Mouse (Mus musculus) gastrocnemius, adult 8-10 months (tissue): ENCODE data around the gene Celf2. TPM values are rescaled to one million over a fixed set of nuclear protein-coding genes. Genes with fewer than 3 reads are reported as not detected.
"Not testable (repeated sequence)": the region's sequence is repeated elsewhere in the genome, so short reads cannot be mapped to it uniquely, and the experiment has no call there.

ENCODE experiments used
- DNase-seq, 2 experiments: peaks; one replicate each; pipeline ENCODE4 v3.0.0; 2022; ENCODE audit warnings: low spot score in 2 of 2
- total RNA-seq, 4 experiments: library from RNA; stranded (reverse); gene quantifications; 2 replicates each; pipeline ENCODE4 v1.2.4; 2022

Gene Celf2
- total RNA-seq, 4 experiments from 2014 or later, result 81.5 to 106 (median 88.0) TPM

DNA sequence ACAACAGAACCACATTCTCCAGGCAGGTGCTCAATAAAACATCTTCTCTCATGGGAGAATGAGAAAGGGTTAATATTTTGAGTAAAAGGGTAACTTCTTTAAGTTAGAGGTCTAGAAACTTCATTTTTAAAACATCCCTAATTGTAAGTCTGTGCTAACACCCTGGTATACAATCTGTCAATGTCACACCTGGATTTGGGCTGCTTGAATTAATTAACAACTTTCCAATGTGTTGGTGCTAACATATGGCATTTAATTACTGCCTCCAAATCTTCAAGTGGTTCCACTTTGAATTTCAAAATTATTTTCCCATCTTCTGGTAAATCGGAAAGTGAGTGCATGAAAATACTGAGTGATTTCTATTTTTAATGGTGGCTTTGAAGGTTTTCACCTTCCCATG is 890.9 kb downstream of the Celf2 start:
- DNase-seq, result no peak

DNA sequence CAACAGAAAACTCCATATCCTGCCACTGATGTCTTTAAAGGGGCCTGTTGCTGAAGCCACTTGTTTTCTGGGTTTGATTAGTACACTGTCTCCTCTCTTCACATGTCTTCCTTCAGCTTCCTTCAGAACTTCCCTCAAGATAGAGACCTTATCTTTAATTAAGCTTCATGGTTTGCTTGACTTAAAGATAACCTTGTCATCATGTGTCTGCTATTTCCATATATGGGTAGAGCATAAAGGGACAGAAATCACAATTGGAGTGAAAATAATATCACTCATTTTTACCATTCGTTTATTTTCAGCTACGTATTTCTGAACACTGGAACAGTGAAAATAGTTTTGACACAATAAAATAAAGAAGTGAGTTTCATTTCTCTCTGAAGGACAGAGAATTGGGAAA is 905.0 kb downstream of the Celf2 start:
- no peak for DNase-seq

DNA sequence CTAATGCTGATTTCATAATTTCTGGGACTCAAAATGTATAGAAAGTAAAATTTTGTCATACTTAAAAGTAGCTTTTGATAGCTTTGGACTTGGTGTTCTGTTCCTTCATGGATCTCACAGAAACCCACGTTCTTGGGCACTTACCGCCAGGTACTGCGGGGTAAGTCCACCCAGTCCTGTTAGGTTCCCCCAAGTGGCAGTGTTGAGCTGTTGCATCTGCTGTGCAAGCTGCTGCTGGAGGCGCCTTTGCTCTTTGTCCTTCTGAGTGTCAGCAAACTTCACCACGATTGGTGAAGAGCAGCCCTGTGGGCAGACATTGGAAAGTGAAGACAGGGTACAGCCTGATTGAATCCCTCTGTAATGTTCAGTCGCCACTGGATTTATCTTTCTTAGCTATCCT is 905.5 kb downstream of the Celf2 start:
- DNase-seq, result no peak

DNA sequence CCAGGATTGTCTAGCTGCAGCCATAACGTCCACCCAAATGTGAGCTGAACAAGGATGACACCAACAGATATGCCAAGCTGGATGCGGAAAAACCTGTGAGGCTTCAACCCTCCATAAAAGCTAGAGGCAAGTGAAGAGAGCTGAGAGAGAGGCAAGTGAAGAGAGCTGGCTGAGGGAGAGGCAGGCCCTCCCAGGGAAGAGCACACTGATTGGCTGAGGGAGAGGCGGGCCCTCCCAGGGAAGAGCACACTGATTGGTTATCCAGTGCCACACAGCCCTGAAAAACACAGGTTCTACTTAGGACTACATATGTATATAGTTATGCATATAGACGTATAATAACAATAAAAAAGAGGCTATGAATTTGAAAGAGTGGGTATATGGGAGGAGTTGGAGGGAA is 907.2 kb downstream of the Celf2 start:
- no peak for DNase-seq

DNA sequence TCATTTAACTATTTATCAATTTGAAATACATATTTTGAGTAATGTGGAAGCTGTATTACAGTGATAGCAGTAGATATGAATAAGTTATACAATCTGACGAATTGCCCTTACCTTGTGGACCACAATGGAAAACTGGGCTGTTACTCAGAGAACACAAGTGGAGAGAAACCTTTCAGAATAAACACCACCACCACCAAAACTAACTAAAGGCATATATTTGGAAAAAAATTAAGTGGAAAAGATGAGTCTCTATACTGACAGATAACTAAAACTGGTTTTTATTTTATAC is 910.5 kb downstream of the Celf2 start:
- DNase-seq, result no peak

DNA sequence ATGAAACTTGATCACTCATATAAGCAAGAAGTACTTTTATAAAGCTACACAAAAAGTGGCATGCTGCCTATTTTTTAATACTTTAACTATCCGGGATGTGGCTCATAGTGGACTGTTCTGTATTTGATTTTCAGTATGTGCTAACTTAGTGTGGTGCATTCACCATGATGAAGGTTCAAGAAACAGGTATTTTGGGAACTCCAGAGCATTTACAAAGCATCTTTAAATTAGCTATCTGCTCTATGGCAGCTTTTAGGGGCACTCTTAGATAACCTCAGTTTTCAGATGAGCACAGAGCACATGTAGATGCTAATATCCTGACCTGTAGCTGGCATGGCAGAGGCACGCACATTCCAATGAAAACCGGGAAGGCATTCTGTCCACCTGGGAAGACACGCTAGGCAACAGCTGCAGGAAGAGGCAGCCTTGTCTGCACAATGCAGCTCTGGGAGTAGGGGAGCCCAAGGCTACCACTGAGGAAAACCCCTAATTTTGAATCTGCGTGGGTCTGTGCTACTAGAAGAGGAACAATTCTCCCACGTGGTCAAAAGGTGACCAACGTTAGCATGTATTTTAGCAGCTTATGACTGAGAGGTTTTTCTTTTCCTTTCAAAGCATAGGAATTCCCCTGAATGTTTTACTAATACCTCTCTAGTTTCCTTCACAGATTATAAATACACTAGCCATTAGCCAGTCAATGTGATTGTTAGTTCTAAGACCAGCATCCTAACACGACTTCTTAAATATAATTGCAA is 911.1 kb downstream of the Celf2 start:
- DNase-seq, result no peak

DNA sequence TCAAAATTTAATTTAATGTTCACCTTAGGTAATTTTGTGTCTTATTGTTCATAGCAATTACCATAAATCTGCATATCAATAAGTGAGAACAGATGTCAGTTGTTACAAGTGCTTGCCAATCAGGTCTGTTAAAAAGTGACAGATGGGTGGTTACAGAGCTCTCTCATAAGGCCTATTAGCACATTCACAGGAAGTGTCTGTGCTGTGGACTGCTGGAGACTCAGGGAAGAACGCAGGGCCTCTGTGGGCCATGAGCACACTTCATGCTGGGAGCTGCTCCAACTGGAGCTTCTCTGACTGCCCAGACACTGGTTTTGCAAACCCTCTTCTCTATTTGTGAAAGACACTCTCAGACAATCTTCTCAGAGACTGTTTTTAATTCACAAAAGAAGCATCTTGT is 914.6 kb downstream of the Celf2 start:
- DNase-seq, result no peak

DNA sequence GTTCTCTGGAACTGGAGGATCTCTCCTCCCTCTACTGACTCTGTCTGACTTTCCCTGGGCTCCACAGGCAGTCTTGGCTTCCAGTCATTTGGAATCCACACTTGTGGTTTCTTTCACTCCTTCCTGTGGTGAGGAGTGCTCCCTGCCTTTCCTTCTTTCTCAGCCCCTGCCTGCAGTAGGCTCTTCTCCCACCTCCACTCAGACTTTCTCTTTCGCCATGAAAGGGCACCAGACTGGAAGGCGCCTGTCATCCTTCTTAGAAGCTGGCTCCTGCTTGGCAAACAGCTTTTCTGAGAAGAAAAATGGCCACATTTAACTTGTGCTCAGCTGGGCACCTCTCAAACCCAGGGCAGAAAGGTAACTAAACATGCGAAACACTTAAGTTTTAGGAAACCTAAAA is 915.2 kb downstream of the Celf2 start:
- no peak for DNase-seq

DNA sequence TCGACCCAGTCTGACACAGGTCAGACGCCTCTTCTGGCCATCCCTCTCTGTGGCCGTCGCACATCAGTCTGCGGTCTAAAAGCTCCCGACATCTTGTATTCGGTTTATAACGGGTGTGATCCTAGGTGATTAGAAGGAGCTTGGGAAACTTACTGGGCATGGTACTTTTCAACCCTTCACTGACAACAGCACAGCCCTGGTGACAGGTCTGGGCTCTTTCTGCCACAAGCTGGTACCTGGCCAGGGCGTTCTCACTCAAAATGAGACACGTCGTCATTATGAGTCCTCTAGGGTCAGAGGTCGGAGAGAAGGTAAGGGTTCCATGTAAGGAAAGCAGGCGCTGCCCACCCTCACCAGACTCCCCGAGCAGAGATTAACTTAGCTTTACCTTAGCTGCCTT is 915.6 kb downstream of the Celf2 start:
- no peak for DNase-seq

DNA sequence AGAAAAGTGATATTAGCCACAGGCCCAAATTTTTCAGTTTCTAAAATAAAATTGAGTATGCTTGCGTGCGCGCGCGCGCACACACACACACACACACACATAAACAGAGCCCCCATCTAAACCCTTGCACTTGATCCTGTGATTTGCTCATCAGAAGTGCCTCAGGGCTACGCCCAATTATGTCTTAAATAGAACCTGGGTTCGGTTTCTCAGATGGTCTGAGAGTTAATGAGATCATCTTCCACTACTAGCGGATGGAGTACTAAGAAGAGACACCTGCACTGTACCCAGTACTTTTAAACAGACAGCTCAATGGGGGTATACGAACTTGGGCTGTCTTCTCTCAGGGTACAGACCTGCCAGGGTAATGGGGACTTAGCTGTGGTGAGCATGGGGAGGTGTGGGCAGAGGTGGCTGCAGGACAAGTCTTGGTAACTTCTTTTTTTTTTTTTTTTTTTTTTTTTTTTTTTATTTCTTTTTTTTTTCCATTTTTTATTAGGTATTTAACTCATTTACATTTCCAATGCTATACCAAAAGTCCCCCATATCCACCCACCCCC is 923.2 kb downstream of the Celf2 start:
- DNase-seq, result no peak

DNA sequence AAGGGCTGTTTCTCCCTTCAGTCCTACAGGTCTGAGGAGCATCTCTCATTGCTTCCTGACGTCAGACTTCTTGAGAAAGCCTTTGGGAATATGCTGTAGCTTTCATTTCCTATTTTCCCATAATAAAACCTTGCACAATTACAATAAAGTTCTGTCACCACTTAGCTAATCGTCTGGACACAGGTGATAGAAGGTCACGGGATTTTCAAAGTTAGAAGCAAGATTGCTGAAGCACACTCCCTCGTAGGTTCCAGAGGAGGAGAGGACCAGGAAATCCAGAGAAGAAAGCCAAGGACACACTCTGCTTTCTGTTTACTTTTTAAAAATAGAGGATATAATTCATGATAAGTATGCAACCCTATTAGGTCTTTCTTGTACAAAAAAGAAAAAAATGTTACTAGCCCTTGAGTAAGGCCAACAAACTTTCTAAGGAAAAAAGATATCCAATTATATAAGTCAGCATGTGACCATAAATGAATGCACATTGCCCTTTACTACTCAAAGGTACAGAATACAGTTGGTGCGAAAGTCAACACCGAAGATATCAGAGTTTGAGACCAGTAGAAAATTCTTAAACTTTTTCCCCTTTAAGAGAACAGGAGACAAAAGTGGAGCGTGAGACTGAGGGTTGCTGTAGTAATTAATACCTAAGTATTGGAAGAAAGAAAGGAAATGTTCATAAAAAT is 924.2 kb downstream of the Celf2 start:
- DNase-seq, result no peak

DNA sequence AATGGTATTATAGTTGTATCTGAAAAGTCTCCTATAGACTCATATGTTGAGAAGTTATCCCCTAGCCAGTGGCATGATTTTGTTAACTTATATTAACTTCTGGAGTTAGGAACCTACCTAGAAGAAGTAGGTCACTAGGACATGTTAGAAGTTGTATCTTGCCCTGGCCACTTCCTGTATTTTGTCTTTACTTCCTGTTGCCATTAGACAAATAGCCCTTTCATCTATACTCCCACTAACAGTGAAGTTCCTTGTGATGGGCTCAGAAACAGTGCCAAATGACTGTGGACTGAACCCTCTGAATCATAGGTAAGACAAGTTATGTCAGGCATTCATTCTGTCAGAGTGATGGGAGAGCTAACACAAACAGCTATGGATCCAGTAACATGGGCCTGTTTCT is 926.7 kb downstream of the Celf2 start:
- DNase-seq, result no peak

DNA sequence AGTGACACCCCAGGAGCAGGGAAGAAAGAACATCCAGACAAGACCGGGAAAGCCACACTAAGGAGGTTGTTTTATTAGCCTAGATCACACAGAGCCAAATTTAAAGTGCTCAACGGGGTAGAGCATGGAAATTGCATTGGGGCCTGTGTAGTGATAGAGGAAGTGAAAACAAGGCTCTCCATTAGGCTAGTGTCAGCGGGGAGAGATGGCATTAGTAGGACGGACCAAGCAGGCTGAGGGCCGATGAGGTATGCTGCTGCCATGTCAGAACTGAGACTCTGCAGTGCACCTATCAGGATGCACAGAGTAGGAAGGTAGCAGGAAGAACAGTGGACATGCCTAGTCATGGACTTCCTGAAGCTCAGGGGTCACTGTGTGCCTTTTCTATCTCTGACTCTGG is 929.3 kb downstream of the Celf2 start:
- no peak for DNase-seq

DNA sequence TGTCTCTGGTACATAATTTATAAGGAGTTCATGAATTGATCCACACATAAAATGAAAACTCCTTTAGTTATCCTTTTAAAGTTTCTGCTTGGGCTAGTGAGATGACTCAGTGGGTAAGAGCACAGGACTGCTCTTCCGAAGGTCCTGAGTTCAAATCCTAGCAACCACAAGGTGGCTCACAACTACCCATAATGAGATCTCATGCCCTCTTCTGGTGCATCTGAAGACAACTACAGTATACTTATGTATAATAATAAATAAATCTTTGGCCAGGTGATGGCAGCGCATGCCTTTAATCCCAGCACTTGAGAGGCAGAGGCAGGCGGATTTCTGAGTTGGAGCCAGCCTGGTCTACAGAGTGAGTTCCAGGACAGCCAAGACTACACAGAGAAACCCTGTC is 934.0 kb downstream of the Celf2 start:
- not testable (repeated sequence) for DNase-seq

DNA sequence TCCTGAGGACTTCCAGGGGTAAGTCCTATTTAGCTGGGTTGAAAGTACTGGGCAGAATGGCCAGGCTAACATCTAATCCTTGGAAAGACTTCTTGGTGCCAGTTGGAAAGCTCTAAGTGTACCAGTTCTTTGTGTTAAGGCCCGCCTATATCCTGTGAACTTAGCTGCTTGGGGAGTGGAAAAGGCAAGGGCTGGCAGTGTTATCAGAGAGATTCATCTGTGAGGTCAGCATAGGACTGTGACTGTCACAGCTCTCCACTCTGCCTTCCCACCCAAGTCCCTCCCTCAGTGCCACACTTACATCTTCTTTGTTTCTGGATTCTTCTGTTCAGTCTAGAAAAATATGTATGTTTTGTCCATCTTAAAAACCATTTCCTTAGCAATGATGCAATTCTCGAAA is 935.7 kb downstream of the Celf2 start:
- no peak for DNase-seq

DNA sequence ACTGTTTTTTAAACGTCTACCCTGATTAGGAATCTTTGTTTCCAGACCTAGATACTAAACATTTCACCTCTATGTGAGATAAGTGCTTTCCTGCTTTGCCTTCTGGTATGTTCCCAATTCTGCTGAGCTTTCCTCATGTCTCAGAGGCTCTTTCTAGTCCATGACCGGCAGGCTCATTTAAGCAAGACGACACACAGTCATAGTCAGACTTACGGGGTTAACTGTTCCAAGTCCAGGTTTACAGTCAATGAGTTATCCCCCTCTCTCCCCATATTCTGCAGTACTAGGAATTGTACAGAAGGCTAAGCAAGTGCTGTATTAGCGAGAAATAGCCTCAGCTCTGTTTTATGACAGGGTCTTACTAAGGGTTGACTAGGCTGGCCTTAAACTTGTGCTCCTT is 936.4 kb downstream of the Celf2 start:
- no peak for DNase-seq

DNA sequence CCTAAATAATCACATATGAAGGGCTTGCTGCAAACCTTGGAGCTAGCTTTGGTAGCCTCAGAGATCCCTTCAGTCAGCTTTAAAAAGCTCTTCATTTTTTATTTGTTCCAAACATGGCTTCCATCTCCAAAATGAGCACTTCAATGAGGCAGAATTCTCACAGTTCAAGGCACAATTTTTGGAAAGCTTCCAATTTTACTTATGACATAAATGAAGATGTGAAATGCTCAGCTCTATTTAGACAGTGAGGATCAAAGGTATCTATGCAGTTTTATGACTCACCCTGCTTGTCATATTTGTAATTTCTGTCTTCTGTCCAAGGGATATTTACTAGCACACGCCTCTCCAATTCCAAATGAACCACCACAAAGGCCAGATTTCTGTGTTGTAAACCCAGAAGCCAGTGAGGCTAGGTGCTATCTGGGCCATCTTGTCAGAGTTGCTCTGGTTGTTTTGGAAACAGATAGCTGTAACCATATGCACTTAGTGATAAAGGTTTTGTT is 940.3 kb downstream of the Celf2 start:
- no peak for DNase-seq

DNA sequence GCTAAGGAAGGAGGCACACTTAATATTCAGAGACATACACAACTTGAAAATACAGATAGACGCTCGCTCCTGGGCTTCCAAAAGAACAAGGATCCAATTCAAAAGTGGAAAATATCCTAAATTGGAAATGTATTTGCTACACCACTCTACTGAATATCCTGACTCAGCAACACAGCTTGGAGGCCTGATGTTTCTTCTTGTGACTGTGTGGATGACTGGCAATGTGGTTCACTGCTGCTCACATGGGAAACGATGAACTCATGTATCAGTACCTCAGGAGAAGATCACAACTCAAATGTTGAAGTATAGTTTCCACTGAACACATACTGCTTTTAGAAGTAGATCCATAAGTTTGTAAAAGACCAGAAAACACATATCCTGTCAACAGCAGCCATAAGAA is 944.2 kb downstream of the Celf2 start:
- DNase-seq, result no peak

DNA sequence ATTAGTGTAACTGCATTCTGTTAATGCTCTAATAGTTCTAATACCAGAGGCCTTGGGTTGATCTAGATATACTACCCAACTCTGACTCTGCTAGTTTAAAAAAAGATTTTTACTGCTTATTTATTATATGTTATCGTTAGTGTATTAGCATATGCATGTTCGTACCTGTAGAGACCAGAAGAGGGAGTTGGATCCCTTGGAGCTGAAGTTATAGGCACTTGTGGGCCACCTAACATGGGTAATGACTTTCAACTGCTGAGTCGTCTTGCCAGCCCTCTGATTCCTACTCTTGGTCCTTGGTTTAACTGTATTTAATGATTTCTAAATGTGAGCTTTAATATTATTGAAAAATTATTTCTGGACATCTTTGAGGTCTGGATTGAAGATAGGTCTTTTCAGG is 948.0 kb downstream of the Celf2 start:
- DNase-seq, result no peak

DNA sequence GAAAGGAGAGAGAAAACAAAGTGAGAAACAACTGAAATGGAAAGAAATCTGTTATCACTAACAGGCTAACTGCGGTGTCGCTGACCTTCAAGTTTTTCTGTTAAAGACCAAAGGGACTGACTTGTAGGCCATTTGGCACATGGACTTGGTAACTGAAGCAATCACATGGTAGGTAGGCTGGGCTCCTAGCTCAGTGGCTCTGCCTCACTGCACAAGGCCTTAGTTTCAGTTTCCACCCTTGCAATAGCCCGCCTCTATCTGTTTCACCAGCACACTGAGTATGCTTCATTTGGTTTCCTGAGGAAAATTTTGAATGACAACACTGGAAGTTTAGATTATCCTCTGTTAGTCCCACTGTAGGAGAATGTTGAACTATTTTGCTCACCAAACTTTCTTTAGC is 948.6 kb downstream of the Celf2 start:
- no peak for DNase-seq

DNA sequence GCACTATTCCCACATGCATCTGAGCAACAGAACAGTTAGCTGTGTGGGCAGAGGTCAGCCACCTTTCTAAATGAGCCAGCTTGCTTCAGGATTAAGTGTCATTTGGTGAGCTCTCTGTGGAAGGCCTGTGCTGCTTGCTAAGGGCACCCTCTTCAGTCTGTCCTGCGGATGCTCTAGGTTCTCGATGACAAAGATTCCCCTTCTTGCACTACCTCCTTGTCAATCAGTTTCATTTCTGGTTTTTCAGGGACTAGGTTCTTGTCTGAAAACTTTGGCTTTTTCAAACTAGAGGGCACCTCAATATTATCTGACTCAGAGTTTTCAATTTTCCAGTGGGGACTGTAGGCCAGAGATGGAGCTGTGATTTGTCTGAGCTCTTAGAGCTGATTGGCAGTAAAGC is 949.8 kb downstream of the Celf2 start:
- no peak for DNase-seq

DNA sequence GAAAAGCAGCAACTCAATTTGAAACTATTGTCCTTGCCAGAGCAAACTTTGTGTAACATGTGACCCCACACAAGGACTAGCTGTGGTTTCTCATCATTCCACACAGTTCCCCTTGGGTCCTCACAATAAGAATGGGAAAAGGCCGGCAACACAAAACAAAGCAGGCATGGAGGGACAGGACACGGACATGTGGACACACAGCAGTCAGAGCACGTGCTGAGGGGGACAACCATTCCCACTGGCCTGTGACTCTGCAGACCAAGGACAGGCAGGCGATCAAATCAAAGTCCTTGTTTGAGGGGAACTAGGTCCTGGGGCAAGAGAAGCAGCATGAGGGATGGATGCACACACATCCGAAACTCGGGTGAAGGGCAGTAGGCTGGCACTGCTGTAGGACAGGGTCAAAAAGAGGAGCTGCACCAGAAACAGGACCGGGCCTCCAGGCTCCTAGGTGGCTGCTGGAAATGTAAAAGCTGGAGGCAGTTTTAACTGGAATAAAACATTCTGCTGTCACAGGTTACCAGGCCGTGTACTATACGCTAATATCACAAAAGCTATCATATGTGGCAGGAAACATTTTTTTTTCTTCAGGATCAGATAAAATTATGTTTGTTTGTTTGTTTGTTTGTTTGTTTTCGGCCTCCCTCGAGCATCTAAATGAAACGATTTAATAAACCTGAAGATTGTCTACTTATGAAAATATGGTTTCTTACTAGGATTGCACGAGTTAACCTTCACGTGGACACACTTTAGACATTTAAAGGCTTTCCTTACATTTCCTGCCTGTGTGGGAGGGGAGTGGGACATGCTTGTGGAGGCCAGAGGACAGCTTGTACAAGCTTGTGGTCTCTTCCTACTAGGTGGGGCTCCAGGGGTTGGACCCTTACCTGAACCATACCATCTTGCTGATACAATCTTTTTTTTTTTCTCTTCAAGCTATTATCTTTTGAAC is 950.8 kb downstream of the Celf2 start:
- DNase-seq, result no peak
